Mouse (Mus musculus) stomach, postnatal 0 days (tissue): ENCODE data around the gene Rin2. TPM values are rescaled to one million over a fixed set of nuclear protein-coding genes. Genes with fewer than 3 reads are reported as not detected.
A peak's percentile ranks its signal among the peaks of the same experiment; 100 is the strongest.

Source experiments
- ATAC-seq: fragments of 200-750 bp; cut with Nextera tagmentation; 2 replicates; pipeline ENCODE4 v1.8.0; 2017; ENCODE audit not compliant: low FRiP score, low TSS enrichment
- DNase-seq: peaks from one replicate; pipeline ENCODE4 v3.0.0-alpha.2; 2016; ENCODE audit warnings: low spot score
- H3K27ac ChIP-seq: fragments of 300-500 bp; sonication (generic); replicated peaks from 2 replicates; pipeline ENCODE4 v1.5.1; 2014; ENCODE audit warnings: mild to moderate bottlenecking, control low read depth
- H3K27me3 ChIP-seq: fragments of 300-500 bp; sonication (generic); 2 replicates; pipeline ENCODE4 v1.6.1; 2014; ENCODE audit warnings: low read length; ENCODE audit not compliant: control insufficient read depth, insufficient read depth
- H3K36me3 ChIP-seq: fragments of 300-500 bp; sonication (generic); 2 replicates; pipeline ENCODE4 v1.6.1; 2014; ENCODE audit warnings: low read length, mixed read lengths; ENCODE audit not compliant: control insufficient read depth, insufficient read depth
- H3K4me1 ChIP-seq: fragments of 300-500 bp; sonication (generic); replicated peaks from 2 replicates; pipeline ENCODE4 v1.6.1; 2014; ENCODE audit warnings: antibody characterized with exemption; ENCODE audit not compliant: control insufficient read depth, insufficient read depth
- H3K4me2 ChIP-seq: fragments of 300-500 bp; sonication (generic); replicated peaks from 2 replicates; pipeline ENCODE4 v1.6.1; 2014; ENCODE audit warnings: low read depth, mild to moderate bottlenecking, control low read depth, moderate library complexity
- H3K4me3 ChIP-seq: fragments of 300-500 bp; sonication (generic); 2 replicates; pipeline ENCODE4 v1.5.1; 2014; ENCODE audit warnings: low read depth, low read length, control low read depth
- H3K9ac ChIP-seq: fragments of 300-500 bp; sonication (generic); 2 replicates; pipeline ENCODE4 v1.6.1; 2014; ENCODE audit warnings: mild to moderate bottlenecking, low read length, control low read depth, mixed read lengths
- H3K9me3 ChIP-seq: fragments of 300-500 bp; sonication (generic); 2 replicates; pipeline ENCODE4 v1.6.1; 2016; ENCODE audit warnings: low read length; ENCODE audit not compliant: control insufficient read depth
- CTCF ChIP-seq: IDR thresholded peaks from 2 replicates; pipeline ENCODE4 v1.5.1; 2016; ENCODE audit warnings: antibody characterized with exemption, low read depth, mild to moderate bottlenecking, moderate library complexity
- EP300 ChIP-seq: optimal IDR thresholded peaks from 2 replicates; pipeline ENCODE3; 2016; ENCODE audit warnings: antibody characterized with exemption
- WGBS: fragments of 180-500 bp; shearing (Covaris S2); extraction: QIAGEN DNeasy Blood & Tissue Kit; methylation state at CpG from one replicate; pipeline ENCODE4 v1.1.7; 2014; 5-methylcytosine and 5-hydroxymethylcytosine counted together
- polyA plus RNA-seq: library from polyadenylated mRNA; unstranded; fragments of >200 nt; fragmentation: Nextera tagmentation; extraction: Ambion mirVana; gene quantifications from 2 replicates; pipeline ENCODE4 v1.2.1, GENCODE M21; 2015

The Rin2 gene
- polyA plus RNA-seq, 1 experiment from 2014 or later = 22.2 TPM

DNA sequence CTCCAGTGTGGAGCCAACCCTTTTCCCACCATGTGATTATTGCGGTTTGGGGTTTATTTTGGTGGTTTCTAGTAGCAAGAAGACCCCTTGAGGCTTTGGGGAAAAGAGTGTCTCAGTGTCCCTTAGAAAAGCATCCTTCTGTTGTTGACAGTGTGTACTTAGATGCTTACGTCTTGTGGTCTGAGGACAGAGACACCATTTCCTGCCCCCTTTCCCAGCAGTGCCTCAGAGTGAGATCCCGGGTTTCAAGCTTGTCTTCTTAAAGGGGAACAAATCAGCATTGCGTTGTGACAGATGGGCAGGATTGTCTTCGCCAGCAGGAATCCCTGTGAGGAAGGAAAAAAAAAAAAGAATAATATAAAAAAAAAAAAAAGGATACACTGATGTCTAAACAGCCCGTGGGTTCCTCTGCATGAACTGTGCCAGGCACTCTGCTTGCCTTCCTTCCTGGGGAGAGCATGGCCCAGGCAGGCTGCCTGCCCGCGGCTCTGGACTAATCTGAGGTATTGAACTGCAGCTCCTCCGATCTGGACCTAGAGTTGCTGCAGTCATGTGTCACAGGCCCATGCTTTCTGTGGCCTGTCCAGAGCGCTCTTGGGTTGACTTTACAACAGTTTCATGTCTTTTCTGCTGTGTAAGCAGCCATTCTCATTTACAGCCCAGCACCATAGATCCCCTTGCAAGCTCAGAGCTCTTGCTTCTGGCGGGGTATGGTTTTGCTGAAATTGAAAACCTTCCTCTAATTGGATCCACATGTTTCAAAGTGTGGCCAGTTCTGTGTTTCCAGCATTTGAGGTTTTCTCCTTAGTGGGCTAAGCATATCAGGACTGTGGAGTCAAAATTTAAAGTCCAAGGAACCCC, 206.1 kb downstream of the Rin2 start:
- peaks cover 31% of the 10 kb centered on the region for H3K36me3 ChIP-seq
- TF ChIP-seq CTCF = no peak
- no peak for TF ChIP-seq EP300
- no peak overlapping the region for H3K9ac ChIP-seq
- no peaks in the 10 kb centered on the region; the same call in 1 of the 2 replicates for H3K4me1 ChIP-seq
- 71% methylated on average over 11 of the region's 11 CpGs for WGBS
- no peaks in the 10 kb centered on the region for H3K27me3 ChIP-seq
- no peaks in the 10 kb centered on the region for H3K9me3 ChIP-seq
- no peak overlapping the region for H3K4me2 ChIP-seq
- H3K27ac ChIP-seq = no peak overlapping the region
- DNase-seq (no peak), ATAC-seq (no peak)
- no peak overlapping the region for H3K4me3 ChIP-seq

DNA sequence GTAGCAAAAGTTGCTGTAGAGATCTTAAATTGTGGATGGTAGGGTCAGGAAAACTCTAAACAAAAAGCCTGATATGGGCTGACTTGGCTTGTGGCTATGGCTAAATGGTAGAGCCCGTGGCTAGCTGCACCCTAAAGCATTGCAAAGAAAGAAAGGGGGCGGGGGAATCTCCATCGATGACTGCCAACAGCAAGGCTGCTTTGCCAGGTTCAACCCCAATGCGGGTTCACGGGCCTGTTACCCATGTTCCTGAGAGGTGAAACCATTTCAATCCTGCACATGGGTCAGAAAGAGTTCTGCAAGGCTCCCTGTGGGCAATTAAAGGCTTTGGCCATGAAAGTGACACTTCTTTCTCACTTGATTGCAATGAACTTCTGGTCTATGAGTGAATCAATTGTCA, 206.9 kb downstream of the Rin2 start:
- no peak for DNase-seq
- Histone ChIP-seq H3K9me3 (no peaks in the 10 kb centered on the region), H3K4me2 (no peak overlapping the region), H3K9ac (no peak overlapping the region), H3K36me3 (peaks cover 29% of the 10 kb centered on the region), H3K4me3 (no peak overlapping the region), H3K27ac (no peak overlapping the region), H3K4me1 (no peaks in the 10 kb centered on the region; the same call in 1 of the 2 replicates), H3K27me3 (no peaks in the 10 kb centered on the region)
- TF ChIP-seq EP300 = no peak
- no peak for TF ChIP-seq CTCF
- ATAC-seq = no peak
- 88% methylated on average over 5 of the region's 5 CpGs for WGBS

DNA sequence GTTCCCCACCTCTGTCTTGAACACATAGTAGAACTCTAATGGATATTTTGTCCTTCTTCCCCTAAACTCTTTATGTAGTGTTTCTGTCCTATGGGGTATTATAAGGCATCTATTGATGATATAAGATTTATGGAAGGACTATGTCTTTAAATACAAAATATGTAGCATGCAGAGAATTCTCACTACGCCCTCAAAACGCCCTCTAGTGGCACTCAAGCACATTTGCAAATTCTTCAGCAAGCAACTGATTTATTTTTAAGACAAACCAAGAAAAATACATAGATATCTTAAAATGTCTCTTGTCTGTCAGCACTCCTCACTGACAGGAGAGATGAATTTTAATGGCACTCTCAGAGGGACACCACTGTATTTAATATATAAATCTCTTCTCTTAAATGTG, 207.4 kb downstream of the Rin2 start:
- peak; percentile 82 for TF ChIP-seq CTCF
- TF ChIP-seq EP300 = no peak
- WGBS = 12% methylated on average over 2 of the region's 2 CpGs
- Histone ChIP-seq H3K4me2 (no peak overlapping the region), H3K9me3 (no peaks in the 10 kb centered on the region), H3K9ac (no peak overlapping the region), H3K27me3 (no peaks in the 10 kb centered on the region), H3K4me1 (no peaks in the 10 kb centered on the region; the same call in 1 of the 2 replicates), H3K36me3 (peaks cover 27% of the 10 kb centered on the region), H3K27ac (no peak overlapping the region), H3K4me3 (no peak overlapping the region)
- DNase-seq (no peak), ATAC-seq (no peak)

DNA sequence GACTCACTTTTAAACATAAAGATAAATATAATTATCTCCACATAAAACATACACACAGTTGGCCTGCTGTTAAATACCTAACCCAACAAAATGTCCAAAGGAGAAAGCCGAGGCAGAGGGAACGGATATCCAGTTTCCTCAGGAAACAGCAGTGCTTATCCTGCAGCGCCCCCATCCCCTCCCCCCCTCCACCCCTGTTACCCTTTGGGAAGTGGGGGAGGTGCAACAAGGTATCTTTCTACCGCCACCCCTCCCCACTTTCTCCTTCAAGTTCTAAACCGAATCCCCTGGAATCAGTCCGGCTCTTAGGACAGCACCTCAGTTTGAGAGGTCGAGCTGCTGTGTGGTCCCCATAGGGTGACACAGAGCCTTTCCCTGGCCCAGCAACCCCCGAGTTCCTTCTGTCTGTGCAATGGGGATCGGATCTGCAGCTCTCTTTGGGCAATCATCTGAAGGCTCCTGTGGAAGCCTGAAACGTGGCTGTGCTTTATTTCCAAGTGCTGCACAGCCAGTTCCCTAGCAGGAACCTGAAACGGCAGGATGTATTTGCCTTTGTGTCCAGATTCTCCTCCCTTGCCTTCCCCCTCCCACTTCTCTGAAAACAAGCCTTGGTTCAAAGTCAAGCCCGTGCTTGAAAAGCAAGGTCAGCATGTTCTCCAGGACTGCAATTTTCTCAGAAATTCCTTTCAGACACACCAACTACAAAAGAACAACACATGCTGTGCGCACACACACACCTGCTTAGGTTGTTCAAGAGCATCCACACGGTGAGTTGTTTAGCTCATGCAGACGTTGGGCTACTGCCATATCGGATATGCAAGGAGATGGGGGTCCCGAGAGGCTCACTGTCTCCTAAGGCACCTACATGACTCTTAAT, 209.3 kb downstream of the Rin2 start:
- Histone ChIP-seq H3K4me2 (no peak overlapping the region), H3K27ac (peak overlapping the region; percentile 82), H3K9me3 (no peaks in the 10 kb centered on the region), H3K4me1 (peaks cover 2% of the 10 kb centered on the region; the same call in 1 of the 2 replicates), H3K4me3 (no peak overlapping the region), H3K36me3 (peaks cover 20% of the 10 kb centered on the region), H3K9ac (no peak overlapping the region; the same call in 1 of the 2 replicates), H3K27me3 (no peaks in the 10 kb centered on the region)
- 25% methylated on average over 17 of the region's 17 CpGs for WGBS
- TF ChIP-seq EP300 (no peak), CTCF (no peak)
- peak; percentile 21 for ATAC-seq
- no peak for DNase-seq

DNA sequence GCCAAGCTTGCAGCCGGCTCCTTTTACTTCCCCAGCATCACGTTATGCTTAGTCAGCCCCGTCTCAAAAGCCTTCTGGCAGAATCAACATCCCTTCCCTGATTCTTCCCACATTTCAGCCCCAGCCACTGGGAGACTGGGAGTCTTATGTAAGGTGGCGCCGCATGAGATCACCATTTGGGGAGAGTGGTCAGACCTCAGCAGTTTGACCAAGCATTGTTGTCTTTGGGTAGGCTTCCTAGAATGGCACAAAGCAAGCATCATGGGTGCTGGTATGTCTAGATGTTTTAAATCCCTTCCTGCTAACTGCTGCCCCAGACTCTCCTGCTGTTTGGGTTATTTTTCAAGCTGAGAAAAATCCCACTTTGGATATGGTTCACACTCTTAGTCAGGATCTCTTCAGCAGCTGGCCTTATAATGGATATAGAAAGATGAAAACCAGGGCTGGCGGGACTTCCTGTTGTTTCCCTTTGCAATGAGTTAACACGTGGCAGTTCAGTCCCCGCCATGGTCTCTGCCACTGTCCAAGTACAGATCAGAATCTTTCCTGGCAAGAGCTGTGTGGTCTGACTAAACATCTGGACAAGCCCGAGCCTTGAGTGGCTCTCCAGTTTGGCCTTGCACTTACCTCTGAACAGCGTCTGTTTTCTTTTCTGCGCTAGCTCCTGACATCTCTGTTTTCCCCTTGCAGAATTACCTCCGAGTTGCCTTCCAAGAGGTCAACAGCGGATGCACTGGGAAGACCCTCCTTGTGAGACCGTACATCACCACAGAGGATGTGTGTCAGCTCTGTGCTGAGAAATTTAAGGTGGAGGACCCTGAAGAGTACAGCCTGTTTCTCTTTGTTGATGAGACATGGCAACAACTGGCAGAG, 210.1 kb downstream of the Rin2 start:
- H3K27ac ChIP-seq = peak overlapping the region; percentile 82
- no peak overlapping the region for H3K4me2 ChIP-seq
- peaks cover 2% of the 10 kb centered on the region; the same call in 1 of the 2 replicates for H3K4me1 ChIP-seq
- H3K36me3 ChIP-seq = peaks cover 15% of the 10 kb centered on the region
- no peak for TF ChIP-seq CTCF
- H3K9ac ChIP-seq = no peak overlapping the region; the same call in 1 of the 2 replicates
- ATAC-seq = peak; percentile 25; the same call in 1 of the 2 replicates
- 42% methylated on average over 14 of the region's 14 CpGs for WGBS
- DNase-seq = no peak
- H3K9me3 ChIP-seq = no peaks in the 10 kb centered on the region
- no peak overlapping the region for H3K4me3 ChIP-seq
- no peaks in the 10 kb centered on the region for H3K27me3 ChIP-seq
